In genomic region chr3:139442170-139442569, GRCm38 (mm10) we compare ENCODE assay signal across 21 mouse cellular contexts.
DNase-seq lines count a peak whose midpoint lies in the region; ATAC-seq and TF ChIP-seq lines count a peak whose summit lies in the region.
"Had no signal": no experiment of that assay in that cellular context is flagged by ENCODE, and none has a peak within 500 bp of the region (broad histone marks: within the 10 kb centered on the region; RNA-seq: fewer than 3 reads in every experiment).

No protein-coding gene starts in this region.

- H3K4me2 ChIP-seq in embryonic facial prominence, embryonic 14.5 days (ENCODE audit: low read depth, low read length), result no peak overlapping the region
- no peak overlapping the region for H3K4me2 ChIP-seq in forebrain, postnatal 0 days (ENCODE audit: low read depth)
- H3K4me2 ChIP-seq in forebrain, embryonic 12.5 days, result no peak overlapping the region
- 0 out of 2 replicates have a peak overlapping the region, but pooled peaks have one; percentile 15 for H3K4me2 ChIP-seq in heart, embryonic 13.5 days
- H3K4me2 ChIP-seq: embryonic facial prominence, embryonic 12.5 days; hindbrain, embryonic 15.5 days had no signal

- H3K36me3 ChIP-seq in embryonic facial prominence, embryonic 14.5 days (ENCODE audit: control insufficient read depth, insufficient read depth, low read length), result no peaks in the 10 kb centered on the region
- no peaks in the 10 kb centered on the region for H3K36me3 ChIP-seq in embryonic facial prominence, embryonic 10.5 days (replicated peaks)
- no peaks in the 10 kb centered on the region for H3K36me3 ChIP-seq in forebrain, postnatal 0 days (ENCODE audit: insufficient read depth)
- no peaks in the 10 kb centered on the region for H3K36me3 ChIP-seq in forebrain, embryonic 12.5 days (replicated peaks)
- H3K36me3 ChIP-seq in heart, embryonic 13.5 days, result no peaks in the 10 kb centered on the region
- H3K36me3 ChIP-seq: embryonic facial prominence, embryonic 12.5 days; hindbrain, embryonic 15.5 days had no signal

- 79% methylated on average over 7 of the region's 7 CpGs for WGBS in embryonic facial prominence, embryonic 14.5 days
- 89% methylated on average over 7 of the region's 7 CpGs for WGBS in embryonic facial prominence, embryonic 10.5 days
- WGBS in forebrain, postnatal 0 days, result 59% methylated on average over 7 of the region's 7 CpGs
- 83% methylated on average over 7 of the region's 7 CpGs for WGBS in forebrain, embryonic 12.5 days
- 42% methylated on average over 7 of the region's 7 CpGs for WGBS in heart, embryonic 13.5 days

- peak; percentile 3 for DNase-seq in embryonic facial prominence, embryonic 14.5 days (ENCODE audit: low spot score)
- no peak for DNase-seq in embryonic facial prominence, embryonic 10.5 days (ENCODE audit: low spot score)
- peak; percentile 2 for DNase-seq in forebrain, postnatal 0 days
- no peak for DNase-seq in heart, adult 18-20 months
- DNase-seq in brain, embryonic 14.5 days (ENCODE audit: low read depth), result peak; percentile 46
- DNase-seq: adrenal gland, adult 8-10 months; adrenal gland, postnatal 25 days; cerebellum, adult 18-20 months; cerebellum, adult 9-10 months; cerebellum, postnatal 14 days; gastrocnemius, postnatal 25 days; heart, adult 2 months; heart, postnatal 4 days; kidney, adult 2 months had no signal

- H3K9me3 ChIP-seq in embryonic facial prominence, embryonic 14.5 days (ENCODE audit: control insufficient read depth, low read length), result no peaks in the 10 kb centered on the region
- no peaks in the 10 kb centered on the region for H3K9me3 ChIP-seq in embryonic facial prominence, embryonic 10.5 days
- no peaks in the 10 kb centered on the region for H3K9me3 ChIP-seq in forebrain, postnatal 0 days (ENCODE audit: low read length)
- H3K9me3 ChIP-seq in forebrain, embryonic 12.5 days, result no peaks in the 10 kb centered on the region
- H3K9me3 ChIP-seq in heart, embryonic 13.5 days, result no peaks in the 10 kb centered on the region
- H3K9me3 ChIP-seq: embryonic facial prominence, embryonic 12.5 days; hindbrain, embryonic 15.5 days had no signal

- no peak overlapping the region for H3K27ac ChIP-seq in embryonic facial prominence, embryonic 14.5 days (replicated peaks; ENCODE audit: low read depth, low read length)
- H3K27ac ChIP-seq in embryonic facial prominence, embryonic 10.5 days (replicated peaks), result no peak overlapping the region
- no peak overlapping the region for H3K27ac ChIP-seq in forebrain, postnatal 0 days (ENCODE audit: low read depth, low read length)
- H3K27ac ChIP-seq in forebrain, embryonic 12.5 days, result no peak overlapping the region
- H3K27ac ChIP-seq in heart, embryonic 13.5 days (replicated peaks), result no peak overlapping the region
- H3K27ac ChIP-seq: embryonic facial prominence, embryonic 12.5 days; heart, adult 2 months; hindbrain, embryonic 15.5 days had no signal

- no peak for TF ChIP-seq CTCF in forebrain, postnatal 0 days (IDR thresholded peaks at IDR 0.05; ENCODE audit: low read depth)
- no peak for TF ChIP-seq CTCF in brain, embryonic 14.5 days (IDR thresholded peaks at IDR 0.05; ENCODE audit: borderline replicate concordance, extremely low read depth, insufficient read depth, insufficient read length)

- no peak for TF ChIP-seq POLR2A in brain, embryonic 14.5 days (IDR thresholded peaks at IDR 0.05; ENCODE audit: borderline replicate concordance, extremely low read depth, insufficient read depth, insufficient read length, poor library complexity, severe bottlenecking)

- no peaks in the 10 kb centered on the region for H3K4me1 ChIP-seq in embryonic facial prominence, embryonic 14.5 days (ENCODE audit: control insufficient read depth, insufficient read depth, low read length)
- no peaks in the 10 kb centered on the region for H3K4me1 ChIP-seq in embryonic facial prominence, embryonic 10.5 days
- no peaks in the 10 kb centered on the region for H3K4me1 ChIP-seq in forebrain, postnatal 0 days (ENCODE audit: insufficient read depth)
- no peaks in the 10 kb centered on the region for H3K4me1 ChIP-seq in forebrain, embryonic 12.5 days
- H3K4me1 ChIP-seq in heart, embryonic 13.5 days, result peaks cover 6% of the 10 kb centered on the region; the same call in 1 of the 2 replicates
- H3K4me1 ChIP-seq: embryonic facial prominence, embryonic 12.5 days; hindbrain, embryonic 15.5 days had no signal

- no peak for ATAC-seq in embryonic facial prominence, embryonic 14.5 days (ENCODE audit: low read depth)
- ATAC-seq in forebrain, postnatal 0 days, result no peak
- no peak for ATAC-seq in forebrain, embryonic 12.5 days (ENCODE audit: low FRiP score)
- ATAC-seq in heart, embryonic 13.5 days (ENCODE audit: extremely low read depth, insufficient number of reproducible peaks, low FRiP score, low TSS enrichment), result no peak
- ATAC-seq: activated CD4-positive, CD25-positive, alpha-beta regulatory T cell, adult 4 months; intestine, postnatal 0 days had no signal

- no peak overlapping the region for H3K9ac ChIP-seq in embryonic facial prominence, embryonic 14.5 days (ENCODE audit: low read depth, low read length)
- H3K9ac ChIP-seq in forebrain, postnatal 0 days, result no peak overlapping the region
- no peak overlapping the region for H3K9ac ChIP-seq in forebrain, embryonic 12.5 days
- no peak overlapping the region for H3K9ac ChIP-seq in heart, embryonic 13.5 days
- H3K9ac ChIP-seq: embryonic facial prominence, embryonic 12.5 days; hindbrain, embryonic 15.5 days had no signal

- H3K27me3 ChIP-seq in embryonic facial prominence, embryonic 14.5 days (replicated peaks; ENCODE audit: control insufficient read depth, insufficient read depth, low read length), result no peaks in the 10 kb centered on the region
- H3K27me3 ChIP-seq in embryonic facial prominence, embryonic 10.5 days (replicated peaks; ENCODE audit: low read depth, poor library complexity, severe bottlenecking), result no peaks in the 10 kb centered on the region
- H3K27me3 ChIP-seq in forebrain, postnatal 0 days (ENCODE audit: insufficient read depth, low read length), result no peaks in the 10 kb centered on the region
- H3K27me3 ChIP-seq in forebrain, embryonic 12.5 days, result no peaks in the 10 kb centered on the region
- no peaks in the 10 kb centered on the region for H3K27me3 ChIP-seq in heart, embryonic 13.5 days (replicated peaks)
- H3K27me3 ChIP-seq: embryonic facial prominence, embryonic 12.5 days; hindbrain, embryonic 15.5 days had no signal

- no peak overlapping the region for H3K4me3 ChIP-seq in embryonic facial prominence, embryonic 14.5 days (ENCODE audit: low read depth, low read length)
- no peak overlapping the region for H3K4me3 ChIP-seq in embryonic facial prominence, embryonic 10.5 days
- H3K4me3 ChIP-seq in forebrain, postnatal 0 days (ENCODE audit: low read depth, low read length), result no peak overlapping the region
- no peak overlapping the region for H3K4me3 ChIP-seq in forebrain, embryonic 12.5 days (replicated peaks)
- H3K4me3 ChIP-seq in heart, embryonic 13.5 days, result no peak overlapping the region
- H3K4me3 ChIP-seq: embryonic facial prominence, embryonic 12.5 days; erythroblast, embryonic 14.5 days; heart, adult 2 months; hindbrain, embryonic 15.5 days had no signal

Comparison
In these comparisons a context has a peak if more than half of its experiments do, and no peak if none do; other contexts are left out.
1. DNase-seq: peak in embryonic facial prominence, embryonic 14.5 days (single experiment), forebrain, postnatal 0 days (single experiment) and brain, embryonic 14.5 days (single experiment); none in embryonic facial prominence, embryonic 10.5 days (single experiment) and heart, adult 18-20 months (0 of 2).